Mouse (Mus musculus) neutrophil, adult 5-6 weeks (primary cell): ENCODE measurements around the gene Hsf3. TPM values are rescaled to one million over a fixed set of nuclear protein-coding genes. Genes with fewer than 3 reads are reported as not detected.
"Not testable (repeated sequence)": the region's sequence is repeated elsewhere in the genome, so short reads cannot be mapped to it uniquely, and the experiment has no call there.

Source experiments
- ATAC-seq: fragments of 151-379, 151-347 bp; 2 replicates; pipeline ENCODE4 v1.8.0; 2017; ENCODE audit warnings: mild to moderate bottlenecking, moderate TSS enrichment; ENCODE audit not compliant: insufficient number of reproducible peaks, poor library complexity, low FRiP score, severe bottlenecking; ENCODE audit errors: extremely low read depth
- total RNA-seq: library from RNA; stranded (forward); fragments of 200-1000 nt; gene quantifications from 2 replicates; pipeline ENCODE4 v1.2.3, GENCODE M21; 2017

Hsf3 gene
- not detected in 2 replicates for total RNA-seq

GRCm38 (mm10) chrX:96456201-96456963 is at the start of gene Hsf3:
Gene Hsf3, minus strand, starts transcription at chrX:96456294.
- ATAC-seq, result no peak

- ATAC-seq, result no peak
These were observed 45.5 kb upstream of the Hsf3 start for GRCm38 (mm10) chrX:96501580-96501979.

GRCm38 (mm10) chrX:96455149-96455548 is 945 bp downstream of the Hsf3 start, which contains the start of gene Heph:
Gene Heph, plus strand, starts transcription at chrX:96455359.
- ATAC-seq, result no peak

- ATAC-seq, result no peak
These were observed 36.7 kb downstream of the Hsf3 start for GRCm38 (mm10) chrX:96419383-96419782.

- ATAC-seq, result no peak
These were observed 38.4 kb downstream of the Hsf3 start for GRCm38 (mm10) chrX:96417733-96418132.

GRCm38 (mm10) chrX:96416970-96417369 is 39.1 kb downstream of the Hsf3 start:
- no peak for ATAC-seq

- not testable (repeated sequence) for ATAC-seq
These were observed 40.7 kb downstream of the Hsf3 start for GRCm38 (mm10) chrX:96415351-96415750.

GRCm38 (mm10) chrX:96339108-96339507 is 117.0 kb downstream of the Hsf3 start:
- ATAC-seq, result no peak

GRCm38 (mm10) chrX:96329764-96330163 is 126.3 kb downstream of the Hsf3 start:
- no peak for ATAC-seq

- no peak for ATAC-seq
These were observed 162.8 kb downstream of the Hsf3 start, which contains the start of gene Vsig4 for GRCm38 (mm10) chrX:96293338-96293737. Gene Vsig4, minus strand, starts transcription at chrX:96293438.

GRCm38 (mm10) chrX:96256509-96256908 is 199.6 kb downstream of the Hsf3 start:
- ATAC-seq, result no peak

Other genes with a start within 250 kb of the Hsf3 start
- not detected in 2 replicates for gene Vsig4, start 162.9 kb downstream of the Hsf3 start, total RNA-seq
- gene Heph, start 935 bp downstream of the Hsf3 start, total RNA-seq, result 0.23 TPM in 1 of 2 replicates, not detected in the other